Mouse (Mus musculus) erythroblast, embryonic 14.5 days (primary cell): ENCODE results near the gene Dact3.

Experiments
- GATA1 ChIP-seq: IDR thresholded peaks from 2 replicates; pipeline ENCODE4 v1.6.1; 2012; ENCODE audit warnings: low read length, inconsistent platforms, mixed read lengths
- TAL1 ChIP-seq: IDR thresholded peaks from 3 replicates; pipeline ENCODE4 v1.6.1; 2012; ENCODE audit warnings: low read length, inconsistent platforms, mixed read lengths

GRCm38 (mm10) chr7:16932704-16933577, 57.8 kb downstream of the Dact3 start:
- no peak for TF ChIP-seq GATA1
- TF ChIP-seq TAL1, result no peak
